Mouse (Mus musculus): ENCODE results near the gene Ifnlr1.

GRCm38 (mm10) chr4:135685906-135686567, at the start of gene Ifnlr1:
- no peak for TF ChIP-seq HCFC1 (IDR thresholded peaks at IDR 0.05; ENCODE audit: borderline replicate concordance, insufficient read depth, low read length)
- no peak for TF ChIP-seq CHD2 (IDR thresholded peaks at IDR 0.05; ENCODE audit: low read depth, low read length)
- TF ChIP-seq ZC3H11A (IDR thresholded peaks at IDR 0.05; ENCODE audit: borderline replicate concordance, low read depth, low read length) = no peak
